8 mouse cellular contexts compared by ENCODE assay signal in genomic region chr12:111375559-111375958, GRCm38 (mm10). TPM values are rescaled to one million over a fixed set of nuclear protein-coding genes. Genes with fewer than 3 reads are reported as not detected.
DNase-seq lines count a peak whose midpoint lies in the region; ATAC-seq and TF ChIP-seq lines count a peak whose summit lies in the region.

No protein-coding gene starts in this region.

- H3K9me3 ChIP-seq in heart, embryonic 10.5 days: no peaks in the 10 kb centered on the region
- H3K9me3 ChIP-seq in hindbrain, embryonic 11.5 days (ENCODE audit: control insufficient read depth, low read length): no peaks in the 10 kb centered on the region
- no peaks in the 10 kb centered on the region for H3K9me3 ChIP-seq in midbrain, embryonic 11.5 days (ENCODE audit: control insufficient read depth, low read length)

- peaks cover 53% of the 10 kb centered on the region for H3K4me1 ChIP-seq in heart, embryonic 10.5 days
- H3K4me1 ChIP-seq in bone marrow macrophage, adult 2 months (ENCODE audit: control insufficient read depth, insufficient read depth, low read length): peaks cover 21% of the 10 kb centered on the region
- H3K4me1 ChIP-seq in hindbrain, embryonic 11.5 days (replicated peaks; ENCODE audit: control insufficient read depth, insufficient read depth, low read length): peaks cover 3% of the 10 kb centered on the region; the same call in 1 of the 2 replicates
- peaks cover 17% of the 10 kb centered on the region for H3K4me1 ChIP-seq in midbrain, embryonic 11.5 days (ENCODE audit: control insufficient read depth, insufficient read depth, low read length)

- no peak overlapping the region for H3K9ac ChIP-seq in hindbrain, embryonic 11.5 days (ENCODE audit: low read depth, low read length)
- H3K9ac ChIP-seq in midbrain, embryonic 11.5 days (ENCODE audit: low read length): peak overlapping the region; percentile 93

- no peak for TF ChIP-seq POLR2A in bone marrow macrophage, adult 2 months (IDR thresholded peaks at IDR 0.05; ENCODE audit: borderline replicate concordance, low read depth, low read length)

- TF ChIP-seq CTCF in bone marrow macrophage, adult 2 months (IDR thresholded peaks at IDR 0.05; ENCODE audit: low read depth, low read length): no peak

- H3K27me3 ChIP-seq in heart, embryonic 10.5 days (ENCODE audit: insufficient read depth, poor library complexity, severe bottlenecking): no peaks in the 10 kb centered on the region
- H3K27me3 ChIP-seq in hindbrain, embryonic 11.5 days (ENCODE audit: control insufficient read depth, insufficient read depth, low read length): no peaks in the 10 kb centered on the region
- H3K27me3 ChIP-seq in midbrain, embryonic 11.5 days (ENCODE audit: control insufficient read depth, insufficient read depth, low read length): no peaks in the 10 kb centered on the region

- no peaks in the 10 kb centered on the region for H3K36me3 ChIP-seq in heart, embryonic 10.5 days
- no peaks in the 10 kb centered on the region for H3K36me3 ChIP-seq in hindbrain, embryonic 11.5 days (ENCODE audit: control insufficient read depth, insufficient read depth, low read length)
- no peaks in the 10 kb centered on the region for H3K36me3 ChIP-seq in midbrain, embryonic 11.5 days (ENCODE audit: control insufficient read depth, insufficient read depth, low read length)

- H3K27ac ChIP-seq in heart, embryonic 10.5 days: peak overlapping the region; percentile 94; the same call in 1 of the 2 replicates
- H3K27ac ChIP-seq in bone marrow macrophage, adult 2 months (ENCODE audit: insufficient read depth, low read depth, low read length): peak overlapping the region; percentile 1; the same call in 1 of the 2 replicates
- no peak overlapping the region for H3K27ac ChIP-seq in hindbrain, embryonic 11.5 days (ENCODE audit: low read depth, low read length)
- H3K27ac ChIP-seq in midbrain, embryonic 11.5 days (ENCODE audit: low read depth, low read length): no peak overlapping the region

- no peak for ATAC-seq in hindbrain, embryonic 11.5 days (ENCODE audit: low FRiP score)
- ATAC-seq in midbrain, embryonic 11.5 days (ENCODE audit: low FRiP score): no peak

- H3K4me2 ChIP-seq in hindbrain, embryonic 11.5 days (replicated peaks; ENCODE audit: low read depth, low read length): peak overlapping the region; percentile 83
- peak overlapping the region; percentile 88 for H3K4me2 ChIP-seq in midbrain, embryonic 11.5 days

- 70% methylated on average over 12 of the region's 12 CpGs for WGBS in heart, embryonic 10.5 days
- WGBS in hindbrain, embryonic 11.5 days: 79% methylated on average over 12 of the region's 12 CpGs
- WGBS in midbrain, embryonic 11.5 days: 80% methylated on average over 12 of the region's 12 CpGs

- no peak for DNase-seq in heart, embryonic 10.5 days (ENCODE audit: low spot score)
- DNase-seq in heart, postnatal 4 days: no peak
- no peak for DNase-seq in hindbrain, embryonic 11.5 days (ENCODE audit: low spot score)
- no peak for DNase-seq in midbrain, embryonic 11.5 days (ENCODE audit: low spot score, missing footprints)
- DNase-seq in ovary, postnatal 10 days (ENCODE audit: low spot score): no peak
- no peak for DNase-seq in thymus, postnatal 4 days
- no peak for DNase-seq in frontal cortex, adult 2 months (ENCODE audit: extremely low spot score in 1 of 2, low spot score in 1 of 2)

- peak overlapping the region; percentile 94 for H3K4me3 ChIP-seq in heart, embryonic 10.5 days
- peak overlapping the region; percentile 94 for H3K4me3 ChIP-seq in bone marrow macrophage, adult 2 months (ENCODE audit: insufficient read depth, low read length)
- peak overlapping the region; percentile 97 for H3K4me3 ChIP-seq in hindbrain, embryonic 11.5 days (ENCODE audit: low read depth, low read length)
- H3K4me3 ChIP-seq in midbrain, embryonic 11.5 days (ENCODE audit: low read depth, low read length): peak overlapping the region; percentile 96

RNA-seq across cellular contexts. Expression of gene Cdc42bpb, which starts 2.0 kb away (rescaled TPM):
- polyA plus RNA-seq in heart, embryonic 10.5 days (2016; fragmentation: Nextera tagmentation; extraction: Ambion mirVana): 27.8 and 33.1 TPM in 2 replicates
- 100 to 1,000 TPM; 112 to 116 TPM for total RNA-seq in heart, postnatal 4 days (2021)
- polyA plus RNA-seq in bone marrow macrophage, adult 2 months (2012; ENCODE audit: insufficient read depth, insufficient read length, missing spikeins): 32.5 and 41.6 TPM in 2 replicates
- polyA plus RNA-seq in hindbrain, embryonic 11.5 days (2014; fragmentation: Nextera tagmentation; extraction: Ambion mirVana): 28.6 and 31.9 TPM in 2 replicates
- polyA plus RNA-seq in midbrain, embryonic 11.5 days (2014; fragmentation: Nextera tagmentation; extraction: Ambion mirVana): 28.1 and 28.2 TPM in 2 replicates
- 175 and 184 TPM in 2 replicates for polyA plus RNA-seq in frontal cortex, adult 2 months (2012; rRNA removed)

RNA-seq across cellular contexts. Expression of gene Lbhd2, which starts 31.1 kb away (rescaled TPM):
- polyA plus RNA-seq in heart, embryonic 10.5 days (2016; fragmentation: Nextera tagmentation; extraction: Ambion mirVana): 0.21 and 0.30 TPM in 2 replicates
- not detected for total RNA-seq in heart, postnatal 4 days (2021)
- polyA plus RNA-seq in bone marrow macrophage, adult 2 months (2012; ENCODE audit: insufficient read depth, insufficient read length, missing spikeins): not detected in 2 replicates
- polyA plus RNA-seq in hindbrain, embryonic 11.5 days (2014; fragmentation: Nextera tagmentation; extraction: Ambion mirVana): 0.47 TPM in 1 of 2 replicates, not detected in the other
- polyA plus RNA-seq in midbrain, embryonic 11.5 days (2014; fragmentation: Nextera tagmentation; extraction: Ambion mirVana): not detected in 2 replicates
- polyA plus RNA-seq in frontal cortex, adult 2 months (2012; rRNA removed): 23.2 and 24.5 TPM in 2 replicates

RNA-seq across cellular contexts. Expression of gene Exoc3l4, which starts 41.3 kb away (rescaled TPM):
- 14.5 and 14.6 TPM in 2 replicates for polyA plus RNA-seq in heart, embryonic 10.5 days (2016; fragmentation: Nextera tagmentation; extraction: Ambion mirVana)
- 1 to 10 TPM; 7.3 to 8.7 TPM for total RNA-seq in heart, postnatal 4 days (2021)
- polyA plus RNA-seq in bone marrow macrophage, adult 2 months (2012; ENCODE audit: insufficient read depth, insufficient read length, missing spikeins): 7.8 and 8.0 TPM in 2 replicates
- 3.5 and 3.8 TPM in 2 replicates for polyA plus RNA-seq in hindbrain, embryonic 11.5 days (2014; fragmentation: Nextera tagmentation; extraction: Ambion mirVana)
- 2.3 and 2.9 TPM in 2 replicates for polyA plus RNA-seq in midbrain, embryonic 11.5 days (2014; fragmentation: Nextera tagmentation; extraction: Ambion mirVana)
- 3.8 and 4.8 TPM in 2 replicates for polyA plus RNA-seq in frontal cortex, adult 2 months (2012; rRNA removed)

Comparison
In these comparisons a context has a peak if more than half of its experiments do, and no peak if none do; other contexts are left out.
1. H3K27ac ChIP-seq: peak in heart, embryonic 10.5 days (single experiment) and bone marrow macrophage, adult 2 months (single experiment); none in hindbrain, embryonic 11.5 days (single experiment) and midbrain, embryonic 11.5 days (single experiment).
2. RNA of gene Lbhd2, which starts 31.1 kb away (polyA plus RNA-seq): 23.2 to 24.5 TPM in frontal cortex, adult 2 months; not detected in bone marrow macrophage, adult 2 months, 0.21 to 0.30 TPM in heart, embryonic 10.5 days, 0.47 TPM in hindbrain, embryonic 11.5 days and not detected in midbrain, embryonic 11.5 days; every median in the first group is over 10 times any median in the second.
3. Peak in every context shown above with its lines, with median percentiles within 50 percentile points of each other: H3K4me3 ChIP-seq.